Mouse (Mus musculus) lung, adult 2 months (tissue): ENCODE results near the gene Gm4881. TPM values are rescaled to one million over a fixed set of nuclear protein-coding genes. Genes with fewer than 3 reads are reported as not detected.

Experiments
- DNase-seq: peaks from one replicate; pipeline ENCODE4 v3.0.0; 2022
- H3K4me1 ChIP-seq: fragments of 200-500 bp; 2 replicates; pipeline ENCODE4 v1.6.1; 2011; ENCODE audit warnings: low read length; ENCODE audit not compliant: control insufficient read depth, insufficient read depth
- H3K4me3 ChIP-seq: fragments of 200-500 bp; replicated peaks from 2 replicates; pipeline ENCODE3; 2011; ENCODE audit warnings: low read depth, mild to moderate bottlenecking, control low read depth, low read length; ENCODE audit errors: extremely low read depth
- CTCF ChIP-seq: fragments of 200-500 bp; IDR thresholded peaks from 2 replicates; pipeline ENCODE4 v1.5.1; 2011; ENCODE audit warnings: mild to moderate bottlenecking, low read length, control low read depth; ENCODE audit not compliant: insufficient read depth
- POLR2A ChIP-seq: fragments of 200-500 bp; IDR thresholded peaks from 2 replicates; pipeline ENCODE4 v1.6.1; 2011; ENCODE audit warnings: low read depth, mild to moderate bottlenecking, control low read depth, low read length, borderline replicate concordance; ENCODE audit errors: extremely low read depth
- WGBS: fragments of 180-500 bp; shearing (Covaris S2); methylation state at CpG from one replicate; pipeline ENCODE4 v1.1.7; 2018; 5-methylcytosine and 5-hydroxymethylcytosine counted together
- polyA plus RNA-seq: library from polyadenylated mRNA; depleted of rRNA; stranded (reverse); fragments of >200 nt; gene quantifications from 2 replicates; pipeline ENCODE4 v1.2.3, GENCODE M21; 2012

The Gm4881 gene
- polyA plus RNA-seq, 1 experiment: not detected

GRCm38 (mm10) chr7:24964288-24964687, 20.0 kb upstream of the Gm4881 start:
- Histone ChIP-seq H3K4me3 (no peak overlapping the region), H3K4me1 (no peaks in the 10 kb centered on the region)
- WGBS: 79% methylated on average over 2 of the region's 2 CpGs
- DNase-seq: no peak
- no peak for TF ChIP-seq POLR2A
- no peak for TF ChIP-seq CTCF

GRCm38 (mm10) chr7:24955226-24955625, 10.9 kb upstream of the Gm4881 start:
- 11% methylated on average over 29 of the region's 33 CpGs for WGBS
- H3K4me1 ChIP-seq: 0 out of 2 replicates have a peak, but pooled peaks cover 3% of the 10 kb centered on the region
- no peak overlapping the region for H3K4me3 ChIP-seq
- TF ChIP-seq CTCF (no peak), POLR2A (no peak)
- DNase-seq: no peak

- no peak for TF ChIP-seq CTCF
- TF ChIP-seq POLR2A: no peak
- no peak for DNase-seq
- Histone ChIP-seq H3K4me1 (0 out of 2 replicates have a peak, but pooled peaks cover 3% of the 10 kb centered on the region), H3K4me3 (peak overlapping the region; percentile 11)
- 2% methylated on average over 30 of the region's 30 CpGs for WGBS
Observed at GRCm38 (mm10) chr7:24954450-24954849, 10.2 kb upstream of the Gm4881 start.

- 0 out of 2 replicates have a peak, but pooled peaks cover 3% of the 10 kb centered on the region for H3K4me1 ChIP-seq
- WGBS: 2% methylated on average over 20 of the region's 24 CpGs
- no peak for TF ChIP-seq CTCF
- TF ChIP-seq POLR2A: no peak
- DNase-seq: no peak
- H3K4me3 ChIP-seq: no peak overlapping the region
Observed at GRCm38 (mm10) chr7:24953966-24954365, 9.7 kb upstream of the Gm4881 start.

GRCm38 (mm10) chr7:24949958-24950623, 5.8 kb upstream of the Gm4881 start:
- DNase-seq: peak; percentile 70
- H3K4me3 ChIP-seq: no peak overlapping the region
- H3K4me1 ChIP-seq: 0 out of 2 replicates have a peak, but pooled peaks cover 3% of the 10 kb centered on the region
- 2% methylated on average over 8 of the region's 8 CpGs for WGBS
- TF ChIP-seq CTCF (peak; percentile 74), POLR2A (no peak)

GRCm38 (mm10) chr7:24948774-24949173, 4.5 kb upstream of the Gm4881 start:
- WGBS: 4% methylated on average over 29 of the region's 29 CpGs
- H3K4me3 ChIP-seq: no peak overlapping the region
- TF ChIP-seq POLR2A (no peak), CTCF (no peak)
- no peak for DNase-seq
- H3K4me1 ChIP-seq: peaks cover 2% of the 10 kb centered on the region; the same call in 1 of the 2 replicates

- no peak for TF ChIP-seq CTCF
- TF ChIP-seq POLR2A: no peak
- WGBS: 5% methylated on average over 7 of the region's 7 CpGs
- peaks cover 2% of the 10 kb centered on the region; the same call in 1 of the 2 replicates for H3K4me1 ChIP-seq
- DNase-seq: no peak
- no peak overlapping the region for H3K4me3 ChIP-seq
Observed at GRCm38 (mm10) chr7:24947316-24948048, 3.2 kb upstream of the Gm4881 start.

- DNase-seq: no peak
- H3K4me1 ChIP-seq: peaks cover 2% of the 10 kb centered on the region; the same call in 1 of the 2 replicates
- WGBS: 6% methylated on average over 6 of the region's 6 CpGs
- TF ChIP-seq CTCF (no peak), POLR2A (no peak)
- no peak overlapping the region for H3K4me3 ChIP-seq
Observed at GRCm38 (mm10) chr7:24943641-24944040, 653 bp downstream of the Gm4881 start.

- TF ChIP-seq CTCF: no peak
- no peak for TF ChIP-seq POLR2A
- Histone ChIP-seq H3K4me1 (no peaks in the 10 kb centered on the region; the same call in 1 of the 2 replicates), H3K4me3 (no peak overlapping the region)
- WGBS: 2% methylated on average over 15 of the region's 15 CpGs
- no peak for DNase-seq
Observed at GRCm38 (mm10) chr7:24931651-24932050, 12.6 kb downstream of the Gm4881 start.
